Mouse (Mus musculus) MEL (cell line): ENCODE measurements around the gene Hs3st6. TPM values are rescaled to one million over a fixed set of nuclear protein-coding genes. Genes with fewer than 3 reads are reported as not detected.

Experiments used
- DNase-seq: peaks from one replicate; pipeline ENCODE4 v3.0.0; 2011; ENCODE audit warnings: low read depth, low spot score
- H3K27ac ChIP-seq: 2 replicates; pipeline ENCODE4 v1.5.1; 2012; ENCODE audit warnings: low read depth, mild to moderate bottlenecking, control low read depth, low read length, moderate library complexity; ENCODE audit not compliant: control insufficient read depth
- H3K27me3 ChIP-seq, 2 experiments: fragments of 150-350 bp in 1 of 2; sonication (generic) in 1 of 2; 2 replicates each; pipeline ENCODE4 v1.6.1; 2012; ENCODE audit warnings: low read length in 2 of 2, mild to moderate bottlenecking in 2 of 2, improper control_type of control experiment in 1 of 2, moderate library complexity in 1 of 2; ENCODE audit not compliant: insufficient read depth in 2 of 2, control insufficient read depth in 1 of 2
- H3K36me3 ChIP-seq, 2 experiments: 2 replicates each; pipeline ENCODE4 v1.6.1; 2012 to 2014; ENCODE audit warnings: low read length in 2 of 2, improper control_type of control experiment in 1 of 2, inconsistent platforms in 1 of 2, mild to moderate bottlenecking in 1 of 2; ENCODE audit not compliant: insufficient read depth in 2 of 2, control insufficient read depth in 1 of 2
- H3K4me1 ChIP-seq, 2 experiments: fragments of 150-350 bp in 1 of 2; sonication (generic) in 1 of 2; 2 replicates each; pipeline ENCODE4 v1.6.1; 2012; ENCODE audit warnings: low read length in 2 of 2, improper control_type of control experiment in 1 of 2, mild to moderate bottlenecking in 1 of 2; ENCODE audit not compliant: insufficient read depth in 2 of 2, control insufficient read depth in 1 of 2
- H3K4me3 ChIP-seq, 2 experiments: fragments of 150-350 bp in 1 of 2; sonication (generic) in 1 of 2; 2 replicates each; pipeline ENCODE4 v1.5.1; 2012; ENCODE audit warnings: low read depth in 2 of 2, low read length in 2 of 2, mild to moderate bottlenecking in 2 of 2, moderate library complexity in 2 of 2, control low read depth in 1 of 2, improper control_type of control experiment in 1 of 2; ENCODE audit not compliant: control insufficient read depth in 1 of 2, insufficient read depth in 1 of 2
- H3K79me2 ChIP-seq: 2 replicates; pipeline ENCODE4 v1.6.1; 2012; ENCODE audit warnings: mild to moderate bottlenecking, low read length, moderate library complexity; ENCODE audit not compliant: control insufficient read depth, poor library complexity, insufficient read depth
- H3K9ac ChIP-seq: 2 replicates; pipeline ENCODE4 v1.6.1; 2012; ENCODE audit warnings: low read depth, mild to moderate bottlenecking, control low read depth, low read length, moderate library complexity; ENCODE audit not compliant: control insufficient read depth, poor library complexity, severe bottlenecking
- H3K9me3 ChIP-seq: fragments of 150-350 bp; sonication (generic); replicated peaks from 2 replicates; pipeline ENCODE4 v1.6.1; 2012; ENCODE audit warnings: mild to moderate bottlenecking, low read length, improper control_type of control experiment, moderate library complexity; ENCODE audit not compliant: insufficient read depth
- BHLHE40 ChIP-seq: IDR thresholded peaks from 2 replicates; pipeline ENCODE4 v1.6.1; 2012; ENCODE audit warnings: low read depth, mild to moderate bottlenecking, inconsistent platforms, low read length, improper control_type of control experiment, borderline replicate concordance
- CHD1 ChIP-seq: IDR thresholded peaks from 2 replicates; pipeline ENCODE4 v1.6.1; 2012; ENCODE audit warnings: low read depth, mild to moderate bottlenecking, inconsistent platforms, low read length, improper control_type of control experiment
- CHD2 ChIP-seq: IDR thresholded peaks from 2 replicates; pipeline ENCODE4 v1.6.1; 2011; ENCODE audit warnings: low read length, improper control_type of control experiment
- E2F4 ChIP-seq: IDR thresholded peaks from 2 replicates; pipeline ENCODE4 v1.6.1; 2011; ENCODE audit warnings: low read depth, low read length, improper control_type of control experiment, borderline replicate concordance
- ELF1 ChIP-seq: IDR thresholded peaks from 2 replicates; pipeline ENCODE4 v1.6.1; 2014; ENCODE audit warnings: low read depth, mild to moderate bottlenecking, inconsistent platforms, low read length, improper control_type of control experiment, moderate library complexity
- EP300 ChIP-seq, 2 experiments: IDR thresholded peaks; 2 replicates each; pipeline ENCODE4 v1.6.1; 2011; ENCODE audit warnings: improper control_type of control experiment in 2 of 2, low read length in 2 of 2, low read depth in 1 of 2, mild to moderate bottlenecking in 1 of 2
- ETS1 ChIP-seq: IDR thresholded peaks from 2 replicates; pipeline ENCODE4 v1.6.1; 2012; ENCODE audit warnings: low read depth, mild to moderate bottlenecking, inconsistent platforms, low read length, improper control_type of control experiment, moderate library complexity
- GATA1 ChIP-seq: IDR thresholded peaks from 2 replicates; pipeline ENCODE4 v1.6.1; 2011; ENCODE audit warnings: low read depth, low read length, improper control_type of control experiment
- JUND ChIP-seq: IDR thresholded peaks from 2 replicates; pipeline ENCODE4 v1.6.1; 2011; ENCODE audit warnings: low read depth, mild to moderate bottlenecking, improper control_type of control experiment, low read length
- MAFK ChIP-seq: IDR thresholded peaks from 2 replicates; pipeline ENCODE4 v1.6.1; 2011; ENCODE audit warnings: low read depth, mild to moderate bottlenecking, low read length, improper control_type of control experiment, borderline replicate concordance
- MAX ChIP-seq: IDR thresholded peaks from 2 replicates; pipeline ENCODE4 v1.6.1; 2011; ENCODE audit warnings: low read length, improper control_type of control experiment
- MAZ ChIP-seq: IDR thresholded peaks from 2 replicates; pipeline ENCODE4 v1.6.1; 2012; ENCODE audit warnings: low read depth, mild to moderate bottlenecking, inconsistent platforms, low read length, improper control_type of control experiment
- MXI1 ChIP-seq: IDR thresholded peaks from 2 replicates; pipeline ENCODE4 v1.6.1; 2011; ENCODE audit warnings: mild to moderate bottlenecking, low read depth, low read length, improper control_type of control experiment
- MYB ChIP-seq: IDR thresholded peaks from 2 replicates; pipeline ENCODE4 v1.6.1; 2011; ENCODE audit warnings: mild to moderate bottlenecking, low read depth, low read length, improper control_type of control experiment
- MYC ChIP-seq: IDR thresholded peaks from 2 replicates; pipeline ENCODE4 v1.6.1; 2011; ENCODE audit warnings: low read depth, mild to moderate bottlenecking, low read length, improper control_type of control experiment, moderate library complexity
- POLR2A ChIP-seq, 2 experiments: IDR thresholded peaks; 2 replicates each; pipeline ENCODE4 v1.6.1; 2011 to 2012; ENCODE audit warnings: low read length in 2 of 2, mild to moderate bottlenecking in 2 of 2, control low read depth in 1 of 2, improper control_type of control experiment in 1 of 2, low read depth in 1 of 2, moderate library complexity in 1 of 2; ENCODE audit not compliant: control insufficient read depth in 1 of 2, insufficient read depth in 1 of 2, poor library complexity in 1 of 2
- POLR2AphosphoS2 ChIP-seq: IDR thresholded peaks from 2 replicates; pipeline ENCODE4 v1.6.1; 2011; ENCODE audit warnings: low read length, improper control_type of control experiment
- POLR2AphosphoS5 ChIP-seq: IDR thresholded peaks from 2 replicates; pipeline ENCODE4 v1.6.1; 2012; ENCODE audit warnings: low read depth, borderline replicate concordance, mild to moderate bottlenecking, inconsistent platforms, low read length, moderate library complexity, mixed read lengths
- SIN3A ChIP-seq: IDR thresholded peaks from 2 replicates; pipeline ENCODE4 v1.6.1; 2012; ENCODE audit warnings: low read length, improper control_type of control experiment, inconsistent platforms
- SMC3 ChIP-seq: IDR thresholded peaks from 2 replicates; pipeline ENCODE4 v1.6.1; 2011; ENCODE audit warnings: low read depth, low read length, improper control_type of control experiment
- TBP ChIP-seq: IDR thresholded peaks from 2 replicates; pipeline ENCODE4 v1.8.0; 2011; ENCODE audit warnings: low read depth, low read length, improper control_type of control experiment
- TCF12 ChIP-seq: IDR thresholded peaks from 2 replicates; pipeline ENCODE4 v1.6.1; 2014; ENCODE audit warnings: low read depth, mild to moderate bottlenecking, inconsistent platforms, low read length, improper control_type of control experiment, moderate library complexity
- USF1 ChIP-seq: IDR thresholded peaks from 2 replicates; pipeline ENCODE4 v1.6.1; 2014; ENCODE audit warnings: low read depth, mild to moderate bottlenecking, inconsistent platforms, low read length, improper control_type of control experiment, moderate library complexity
- ZC3H11A ChIP-seq: IDR thresholded peaks from 2 replicates; pipeline ENCODE4 v1.6.1; 2012; ENCODE audit warnings: low read depth, mild to moderate bottlenecking, inconsistent platforms, low read length, improper control_type of control experiment
- ZMIZ1 ChIP-seq: IDR thresholded peaks from 2 replicates; pipeline ENCODE4 v1.6.1; 2012; ENCODE audit warnings: low read depth, mild to moderate bottlenecking, inconsistent platforms, low read length, improper control_type of control experiment, moderate library complexity
- ZNF384 ChIP-seq: IDR thresholded peaks from 2 replicates; pipeline ENCODE4 v1.6.1; 2012; ENCODE audit warnings: low read depth, mild to moderate bottlenecking, inconsistent platforms, low read length, improper control_type of control experiment
- polyA plus RNA-seq, 2 experiments: library from polyadenylated mRNA; stranded (reverse) in 1 of 2; unstranded in 1 of 2; fragments of >175 nt in 1 of 2; fragments of >200 nt in 1 of 2; gene quantifications; 2 replicates each; pipeline versions ENCODE4 v1.2.1 to v1.2.4; 2012; ENCODE audit warnings: low replicate concordance in 2 of 2, low read depth in 1 of 2; ENCODE audit not compliant: insufficient read length in 2 of 2, insufficient read depth in 1 of 2, missing spikeins in 1 of 2
- total RNA-seq: library from RNA; depleted of rRNA; stranded (reverse); fragments of 300-350 nt; gene quantifications from 2 replicates; pipeline ENCODE4 v1.2.3, GENCODE M21; 2012

Hs3st6 gene
- total and polyA plus RNA-seq, 3 experiments = not detected

DNA sequence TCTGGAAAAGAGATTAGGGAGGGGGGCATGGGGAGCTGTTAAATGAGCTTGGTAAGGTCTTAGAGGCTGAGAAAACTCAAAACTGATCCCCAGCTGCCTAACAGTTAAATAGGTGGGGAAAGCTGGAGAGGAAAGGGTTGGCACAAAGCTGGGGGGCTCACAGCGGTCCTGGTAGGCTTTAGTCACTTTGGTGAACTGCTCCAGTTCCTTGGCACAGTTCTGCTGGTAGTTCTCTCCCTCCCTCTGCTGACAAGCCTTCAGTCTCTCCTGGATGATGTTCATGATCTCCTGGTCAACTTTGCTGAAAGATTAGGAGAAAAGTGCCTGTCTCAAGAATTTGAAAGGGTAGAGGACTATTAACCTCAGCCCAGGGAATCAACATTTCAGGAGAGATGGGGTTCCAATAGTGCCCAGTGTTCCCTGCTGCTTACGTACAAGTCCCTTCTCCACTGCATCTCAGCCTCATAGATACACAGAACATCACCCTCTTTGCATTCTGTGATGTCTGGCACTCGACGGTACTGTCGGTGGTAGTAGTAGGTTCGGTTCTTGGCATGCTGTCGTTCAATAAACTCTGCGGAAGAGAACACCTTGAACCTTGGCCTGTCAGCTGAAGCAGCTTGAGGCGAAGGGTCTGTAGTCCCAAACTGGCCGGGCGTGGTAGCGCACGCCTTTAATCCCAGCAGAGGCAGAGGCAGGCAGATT is 30.4 kb upstream of the Hs3st6 start:
- no peak for TF ChIP-seq MYC
- peak; percentile 79 for TF ChIP-seq ZMIZ1
- TF ChIP-seq SMC3 = peak; percentile 1; the same call in 1 of the 2 replicates
- 0 out of 2 replicates have a peak, but pooled peaks have one; percentile 28 for TF ChIP-seq TBP
- peak; percentile 5; the same call in 1 of the 2 replicates for TF ChIP-seq MAX
- no peak for TF ChIP-seq ZC3H11A
- peak; percentile 24 to 79; a peak in 3 of 4 replicates for TF ChIP-seq POLR2A (IDR thresholded peaks at IDR 0.05; ENCODE audit: control insufficient read depth in 1 of 2, insufficient read depth in 1 of 2, low read depth in 1 of 2, low read length in 2 of 2, poor library complexity in 1 of 2)
- TF ChIP-seq POLR2AphosphoS2 = peak; percentile 94
- TF ChIP-seq MYB = peak; percentile 48; the same call in 1 of the 2 replicates
- peak; percentile 83; the same call in 1 of the 2 replicates for TF ChIP-seq POLR2AphosphoS5
- TF ChIP-seq, all 39 proteins: peak for 8
- H3K27ac ChIP-seq = peak overlapping the region; percentile 65
- peaks cover 5 to 15% of the 10 kb centered on the region in 2 experiments; a peak in 3 of 4 replicates for H3K36me3 ChIP-seq
- H3K79me2 ChIP-seq = peaks cover 51% of the 10 kb centered on the region
- H3K9me3 ChIP-seq = no peaks in the 10 kb centered on the region
- peak overlapping the region; percentile 69 to 70 for H3K4me3 ChIP-seq
- H3K27me3 ChIP-seq = no peaks in the 10 kb centered on the region
- H3K9ac ChIP-seq = peak overlapping the region; percentile 79
- H3K4me1 ChIP-seq = peaks cover 0 to 14% of the 10 kb centered on the region in 2 experiments; a peak in 3 of 4 replicates
- peak; percentile 76 for DNase-seq

DNA sequence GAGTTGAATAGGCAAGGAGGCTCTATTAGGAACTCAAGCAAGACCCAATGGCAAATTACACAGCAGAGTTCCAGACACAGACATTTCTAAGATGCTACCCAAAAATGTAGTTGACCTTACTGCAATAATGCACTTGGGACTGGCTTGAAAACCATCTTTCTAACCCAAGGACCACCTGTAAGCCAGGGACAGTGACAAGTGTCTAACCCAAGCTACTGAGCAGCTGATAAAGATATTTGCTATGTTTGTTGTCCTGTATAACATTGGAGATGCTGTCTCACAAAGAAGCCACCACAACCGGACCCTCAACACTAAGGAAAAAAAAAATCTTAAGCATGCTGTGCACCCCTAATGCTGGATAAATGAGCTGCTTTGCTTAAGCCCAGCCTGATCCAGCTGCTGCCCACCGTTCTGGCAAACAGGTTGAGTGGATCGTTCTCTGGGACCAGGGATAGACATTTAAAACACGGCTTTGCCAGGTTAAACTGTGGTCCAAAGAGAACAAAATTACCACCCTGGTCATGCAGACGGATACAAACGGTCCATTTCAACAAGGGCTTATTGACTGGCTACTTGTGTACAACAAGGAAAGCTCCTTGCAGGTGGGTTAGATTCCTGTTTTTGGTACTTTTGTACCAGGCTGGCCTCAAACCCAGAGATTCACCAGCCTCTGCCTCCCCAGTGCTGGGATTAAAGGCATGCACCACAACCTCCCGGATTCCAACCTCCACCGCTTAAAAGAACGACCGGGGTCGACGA is 29.5 kb upstream of the Hs3st6 start:
- Histone ChIP-seq H3K4me1 (peaks cover 0 to 12% of the 10 kb centered on the region in 2 experiments; a peak in 3 of 4 replicates), H3K79me2 (peaks cover 47% of the 10 kb centered on the region), H3K9ac (peak overlapping the region; percentile 79), H3K36me3 (peaks cover 5 to 15% of the 10 kb centered on the region in 2 experiments; a peak in 3 of 4 replicates), H3K9me3 (no peaks in the 10 kb centered on the region), H3K4me3 (peak overlapping the region; percentile 70 to 85), H3K27ac (peak overlapping the region; percentile 74), H3K27me3 (no peaks in the 10 kb centered on the region)
- TF ChIP-seq ELF1 (no peak), CHD1 (no peak), BHLHE40 (0 out of 2 replicates have a peak, but pooled peaks have one; percentile 6), TCF12 (no peak), CHD2 (no peak), MYB (peak; percentile 26; the same call in 1 of the 2 replicates), ZMIZ1 (no peak; the same call in 1 of the 2 replicates), USF1 (no peak), ETS1 (no peak), MAZ (no peak), ZC3H11A (no peak), TBP (no peak), GATA1 (no peak), ZNF384 (peak; percentile 24; the same call in 1 of the 2 replicates), SMC3 (0 out of 2 replicates have a peak, but pooled peaks have one; percentile 10), MXI1 (no peak; the same call in 1 of the 2 replicates), JUND (0 out of 2 replicates have a peak, but pooled peaks have one; percentile 21), POLR2A (IDR thresholded peaks at IDR 0.05; ENCODE audit: control insufficient read depth in 1 of 2, insufficient read depth in 1 of 2, low read depth in 1 of 2, low read length in 2 of 2, poor library complexity in 1 of 2) (no peak), MYC (no peak), SIN3A (peak; percentile 10; the same call in 1 of the 2 replicates), E2F4 (no peak), EP300 (IDR thresholded peaks at IDR 0.05; ENCODE audit: low read depth in 1 of 2, low read length in 2 of 2) (0 out of 4 replicates have a peak, but pooled peaks of 1 of the 2 experiments have one; percentile 20), MAFK (no peak), MAX (peak; percentile 19; the same call in 1 of the 2 replicates)
- DNase-seq = peak; percentile 76
